Mouse (Mus musculus) liver, embryonic 16.5 days (tissue): Measurements from ENCODE around the gene Fbxw21. TPM values are rescaled to one million over a fixed set of nuclear protein-coding genes. Genes with fewer than 3 reads are reported as not detected.
A peak's percentile ranks its signal among the peaks of the same experiment; 100 is the strongest.

Experiments used
- ATAC-seq: fragments of 200-750 bp; cut with Nextera tagmentation; 2 replicates; pipeline ENCODE4 v1.8.0; 2017; ENCODE audit warnings: low read depth, mild to moderate bottlenecking, moderate number of reproducible peaks, moderate library complexity
- H3K27ac ChIP-seq: fragments of 300-500 bp; sonication (generic); 2 replicates; pipeline ENCODE4 v1.5.1; 2014; ENCODE audit warnings: mild to moderate bottlenecking, low read length
- H3K27me3 ChIP-seq: fragments of 300-500 bp; sonication (generic); 2 replicates; pipeline ENCODE4 v1.6.1; 2014; ENCODE audit warnings: low read depth, low read length, mixed read lengths; ENCODE audit not compliant: control insufficient read depth, insufficient read depth
- H3K36me3 ChIP-seq: fragments of 300-500 bp; sonication (generic); 2 replicates; pipeline ENCODE4 v1.6.1; 2014; ENCODE audit warnings: mild to moderate bottlenecking; ENCODE audit not compliant: control insufficient read depth, insufficient read depth
- H3K4me1 ChIP-seq: fragments of 300-500 bp; sonication (generic); 2 replicates; pipeline ENCODE4 v1.6.1; 2014; ENCODE audit warnings: low read depth, low read length, mixed read lengths; ENCODE audit not compliant: control insufficient read depth
- H3K4me2 ChIP-seq: fragments of 300-500 bp; sonication (generic); 2 replicates; pipeline ENCODE4 v1.6.1; 2014; ENCODE audit warnings: low read depth, low read length, mixed read lengths
- H3K4me3 ChIP-seq: fragments of 300-500 bp; sonication (generic); 2 replicates; pipeline ENCODE4 v1.5.1; 2014; ENCODE audit warnings: low read depth, mild to moderate bottlenecking, low read length
- H3K9ac ChIP-seq: fragments of 300-500 bp; sonication (generic); 2 replicates; pipeline ENCODE4 v1.6.1; 2014; ENCODE audit warnings: low read depth, low read length
- H3K9me3 ChIP-seq: fragments of 300-500 bp; sonication (generic); replicated peaks from 2 replicates; pipeline ENCODE4 v1.6.1; 2016; ENCODE audit warnings: low read length; ENCODE audit not compliant: control insufficient read depth
- WGBS: fragments of 180-500 bp; shearing (Covaris S2); extraction: QIAGEN DNeasy Blood & Tissue Kit; methylation state at CpG from one replicate; pipeline ENCODE4 v1.1.7; 2014; ENCODE audit not compliant: insufficient replicate concordance; 5-methylcytosine and 5-hydroxymethylcytosine counted together
- polyA plus RNA-seq: library from polyadenylated mRNA; unstranded; fragments of >200 nt; fragmentation: Nextera tagmentation; extraction: Ambion mirVana; gene quantifications from 2 replicates; pipeline ENCODE4 v1.2.1, GENCODE M21; 2015

Fbxw21 gene
- polyA plus RNA-seq, 1 experiment from 2014 or later, result not detected

DNA sequence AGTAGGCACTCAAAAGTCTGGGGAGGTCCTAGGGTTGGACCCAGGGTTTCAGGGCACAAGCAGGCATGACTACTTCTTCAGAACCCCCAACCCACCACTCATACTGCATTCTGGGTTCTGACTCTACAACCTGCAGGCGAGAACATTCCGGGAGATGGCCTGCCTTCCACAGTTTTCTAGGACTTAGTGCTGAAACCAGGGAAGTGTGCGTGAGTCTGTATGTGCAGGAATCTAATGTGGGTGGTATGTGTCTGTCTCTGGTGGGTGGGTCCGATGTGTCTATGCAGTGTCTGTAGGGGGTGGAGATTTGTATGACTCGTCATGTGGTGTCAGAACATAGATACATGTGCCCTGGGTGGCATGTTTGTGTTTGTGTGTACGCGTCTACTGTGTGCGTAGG lies 63.5 kb downstream of the Fbxw21 start:
- ATAC-seq, result no peak
- H3K27me3 ChIP-seq, result peaks cover 37% of the 10 kb centered on the region
- H3K4me3 ChIP-seq, result no peak overlapping the region
- H3K9ac ChIP-seq, result no peak overlapping the region
- H3K9me3 ChIP-seq, result no peaks in the 10 kb centered on the region
- peak overlapping the region; percentile 81 for H3K27ac ChIP-seq
- 65% methylated on average over 8 of the region's 8 CpGs for WGBS
- peaks cover 3% of the 10 kb centered on the region for H3K4me1 ChIP-seq
- H3K36me3 ChIP-seq, result no peaks in the 10 kb centered on the region
- no peak overlapping the region for H3K4me2 ChIP-seq

DNA sequence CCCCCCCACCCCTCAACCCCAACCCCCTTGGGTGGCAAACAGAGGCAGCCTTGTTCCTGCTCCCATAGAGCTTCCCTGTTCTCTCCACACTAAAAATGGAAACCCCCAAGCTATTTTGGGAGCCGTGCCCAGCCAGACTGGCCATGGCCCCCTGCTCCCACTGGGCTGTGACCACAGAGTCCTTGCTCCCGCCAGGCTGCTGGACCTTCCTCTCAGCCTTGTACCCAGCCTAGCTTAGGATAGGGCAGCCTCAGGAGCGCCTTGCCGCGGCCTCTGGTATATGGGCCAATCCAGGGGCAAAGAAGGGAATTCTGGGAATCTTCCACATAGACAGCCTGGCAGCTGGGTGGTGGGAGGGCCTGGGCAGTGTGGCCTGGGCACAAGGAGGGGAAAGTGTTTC lies 64.0 kb downstream of the Fbxw21 start:
- Histone ChIP-seq H3K27ac (peak overlapping the region; percentile 81), H3K9me3 (no peaks in the 10 kb centered on the region), H3K4me3 (no peak overlapping the region; the same call in 1 of the 2 replicates), H3K4me1 (peaks cover 3% of the 10 kb centered on the region), H3K27me3 (peaks cover 37% of the 10 kb centered on the region), H3K36me3 (no peaks in the 10 kb centered on the region), H3K9ac (peak overlapping the region; percentile 18; the same call in 1 of the 2 replicates), H3K4me2 (peak overlapping the region; percentile 62; the same call in 1 of the 2 replicates)
- no peak for ATAC-seq
- 47% methylated on average over 5 of the region's 5 CpGs for WGBS

DNA sequence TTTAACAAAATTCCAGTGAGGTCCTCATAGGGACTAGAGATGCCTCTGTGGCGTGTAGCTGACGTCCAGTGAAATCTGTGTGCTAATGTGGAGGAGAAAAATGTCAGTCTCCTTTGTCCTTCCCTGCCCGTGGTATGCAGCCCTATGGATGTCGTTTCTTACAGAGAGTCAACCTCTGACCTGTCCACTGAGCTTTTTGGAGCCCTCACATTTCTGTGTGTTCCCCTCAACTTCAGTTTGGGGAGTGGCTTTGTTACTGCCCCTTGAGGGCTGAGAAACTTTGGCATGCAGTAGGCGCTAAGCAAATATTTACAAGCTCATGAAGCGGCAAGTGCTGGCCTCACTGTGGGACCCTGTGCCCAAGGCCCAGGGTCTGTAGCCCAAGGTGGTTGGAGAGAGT lies 64.5 kb downstream of the Fbxw21 start:
- Histone ChIP-seq H3K27ac (peak overlapping the region; percentile 81), H3K4me2 (peak overlapping the region; percentile 62), H3K9me3 (no peaks in the 10 kb centered on the region), H3K36me3 (no peaks in the 10 kb centered on the region), H3K4me1 (peaks cover 3% of the 10 kb centered on the region), H3K4me3 (peak overlapping the region; percentile 59), H3K9ac (no peak overlapping the region), H3K27me3 (peaks cover 37% of the 10 kb centered on the region)
- 50% methylated on average over 6 of the region's 6 CpGs for WGBS
- no peak for ATAC-seq

DNA sequence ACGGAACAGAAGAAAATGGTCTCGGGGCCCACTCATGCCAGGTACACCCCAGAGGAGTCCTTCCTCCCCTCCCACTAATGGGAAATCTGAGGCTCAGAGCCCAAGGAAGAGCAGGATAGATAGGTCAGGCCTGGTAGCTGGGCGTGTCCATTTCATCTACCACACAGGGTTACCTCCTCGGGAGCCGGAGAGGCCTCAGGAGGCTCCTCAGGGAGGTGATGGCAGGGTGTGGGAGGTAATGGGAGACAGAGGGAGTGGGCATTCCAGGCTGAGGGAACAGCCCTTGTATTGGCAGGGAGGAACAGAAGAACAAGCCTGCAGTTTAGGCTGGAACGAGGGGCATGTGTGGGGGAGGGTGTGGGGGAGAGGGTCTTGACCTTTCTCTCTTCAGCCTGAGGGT lies 65.0 kb downstream of the Fbxw21 start:
- H3K9ac ChIP-seq, result no peak overlapping the region
- peaks cover 3% of the 10 kb centered on the region for H3K4me1 ChIP-seq
- WGBS, result 45% methylated on average over 6 of the region's 6 CpGs
- ATAC-seq, result no peak
- peak overlapping the region; percentile 62 for H3K4me2 ChIP-seq
- peaks cover 37% of the 10 kb centered on the region for H3K27me3 ChIP-seq
- H3K27ac ChIP-seq, result peak overlapping the region; percentile 81
- H3K36me3 ChIP-seq, result no peaks in the 10 kb centered on the region
- H3K4me3 ChIP-seq, result peak overlapping the region; percentile 59
- no peaks in the 10 kb centered on the region for H3K9me3 ChIP-seq

DNA sequence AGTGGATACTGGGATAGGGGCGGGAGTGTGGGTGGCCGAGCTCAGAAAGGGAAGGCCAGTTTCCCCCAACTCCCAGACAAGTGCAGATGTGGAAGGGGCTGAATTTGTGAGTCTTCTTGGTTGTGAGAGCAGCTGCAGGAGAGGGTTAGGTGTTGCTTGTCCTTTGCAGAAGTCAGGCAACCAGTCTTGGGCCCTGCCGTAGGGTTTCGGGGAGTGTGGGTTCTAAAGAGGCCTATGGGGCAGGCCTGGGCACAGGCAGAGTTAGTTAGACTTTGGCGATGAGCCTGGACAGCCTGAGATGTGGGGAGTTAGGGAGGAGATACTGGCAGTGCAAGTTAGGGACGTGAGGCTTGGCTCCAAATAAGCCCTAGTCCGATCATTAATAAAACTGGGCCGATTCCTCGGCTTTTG lies 65.6 kb downstream of the Fbxw21 start:
- ATAC-seq, result no peak
- Histone ChIP-seq H3K4me2 (peak overlapping the region; percentile 62), H3K9ac (peak overlapping the region; percentile 30), H3K4me3 (peak overlapping the region; percentile 59), H3K9me3 (no peaks in the 10 kb centered on the region), H3K36me3 (no peaks in the 10 kb centered on the region; the same call in 1 of the 2 replicates), H3K27ac (peak overlapping the region; percentile 81), H3K4me1 (peaks cover 3% of the 10 kb centered on the region), H3K27me3 (peaks cover 37% of the 10 kb centered on the region)
- 56% methylated on average over 9 of the region's 9 CpGs for WGBS

DNA sequence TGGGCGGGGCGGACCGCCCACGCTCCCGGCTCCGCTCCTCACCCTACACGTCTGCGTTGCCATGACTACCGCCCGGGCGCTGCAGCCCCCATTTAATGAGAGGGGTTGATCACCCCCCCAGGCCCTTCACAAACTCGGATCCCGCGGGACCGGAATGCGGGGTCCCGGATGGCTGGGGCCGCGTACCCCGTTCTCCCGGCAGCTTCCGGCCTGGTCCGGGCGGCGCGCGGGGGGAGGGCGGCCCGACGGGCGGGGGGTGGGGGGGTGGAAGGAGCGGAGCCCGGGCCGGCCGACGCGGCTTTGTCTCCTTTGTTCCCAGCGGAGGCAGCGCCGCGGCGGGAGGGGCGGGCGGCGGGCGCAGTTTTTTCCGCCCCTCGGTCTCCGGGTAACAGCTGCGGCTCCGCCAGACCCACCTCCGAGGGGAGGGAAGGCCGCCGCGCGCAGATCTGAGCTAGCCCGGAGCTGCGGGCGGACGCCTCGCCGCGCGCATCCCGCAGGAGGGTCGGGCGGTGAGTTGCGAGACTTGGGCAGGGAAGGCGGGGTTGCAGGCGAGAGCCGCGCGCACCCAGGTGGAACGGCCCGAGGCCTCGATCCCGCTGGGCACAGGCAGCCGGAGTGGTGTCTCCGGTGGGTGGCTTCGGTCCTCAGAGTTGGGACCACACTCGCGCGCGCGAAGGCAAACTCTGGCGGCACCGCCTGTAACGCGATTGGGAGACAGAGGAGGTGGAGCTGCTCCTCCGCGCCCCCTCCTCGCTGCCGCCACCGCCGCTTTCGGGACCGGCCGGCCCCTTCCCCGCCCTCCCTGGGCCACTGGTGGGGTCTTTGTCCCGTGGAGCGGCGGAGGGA lies 66.5 kb downstream of the Fbxw21 start, which contains the start of gene Plxnb1:
Plxnb1 (plus strand) TSS at position 253 of the 846 bp plus-strand sequence.
- H3K36me3 ChIP-seq, result no peaks in the 10 kb centered on the region; the same call in 1 of the 2 replicates
- H3K9me3 ChIP-seq, result no peaks in the 10 kb centered on the region
- peak within 1 kb of the TSS; percentile 59 for H3K4me3 ChIP-seq
- peak within 1 kb of the TSS; percentile 62 for H3K4me2 ChIP-seq
- peak within 1 kb of the TSS; percentile 58 for H3K9ac ChIP-seq
- peaks cover 3% of the 10 kb centered on the region for H3K4me1 ChIP-seq
- peaks cover 37% of the 10 kb centered on the region for H3K27me3 ChIP-seq
- ATAC-seq, result peak; percentile 28
- H3K27ac ChIP-seq, result peak within 1 kb of the TSS; percentile 81
- WGBS, result under 1% methylated on average over 79 of the region's 102 CpGs

DNA sequence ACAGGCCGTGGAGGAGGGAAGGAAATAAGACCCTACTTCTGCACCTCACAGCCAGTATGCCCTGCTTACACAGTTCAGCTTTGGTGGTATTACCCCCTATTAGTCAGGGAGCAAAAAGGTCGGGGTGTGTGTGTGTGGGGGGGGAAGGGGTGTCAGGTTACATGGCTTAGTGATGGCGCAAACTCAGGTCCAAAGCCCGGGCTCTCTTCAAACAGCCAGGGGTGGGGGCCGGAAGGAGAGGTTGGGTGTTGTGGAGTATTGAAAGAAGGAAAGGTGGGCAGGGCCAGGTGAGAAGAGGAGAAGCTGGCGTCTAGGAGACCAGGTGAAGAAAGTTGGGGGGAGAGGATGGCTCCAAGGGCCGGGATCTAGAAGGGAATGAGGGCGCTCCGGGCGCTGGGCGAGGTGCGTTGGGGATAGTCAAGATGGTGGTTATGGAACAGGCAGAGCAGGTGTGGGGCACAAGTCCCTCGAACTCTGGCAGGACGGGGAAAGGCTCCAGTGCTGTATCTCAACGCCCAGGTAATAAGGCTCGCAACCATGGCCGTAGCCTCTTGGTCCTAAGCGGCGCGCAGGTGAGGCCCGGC lies 67.2 kb downstream of the Fbxw21 start:
- Histone ChIP-seq H3K27ac (peak overlapping the region; percentile 81), H3K9ac (peak overlapping the region; percentile 58), H3K4me3 (peak overlapping the region; percentile 59), H3K4me2 (peak overlapping the region; percentile 62), H3K27me3 (peaks cover 37% of the 10 kb centered on the region), H3K36me3 (no peaks in the 10 kb centered on the region; the same call in 1 of the 2 replicates), H3K9me3 (no peaks in the 10 kb centered on the region), H3K4me1 (peaks cover 3% of the 10 kb centered on the region)
- 4% methylated on average over 21 of the region's 21 CpGs for WGBS
- ATAC-seq, result peak; percentile 68

DNA sequence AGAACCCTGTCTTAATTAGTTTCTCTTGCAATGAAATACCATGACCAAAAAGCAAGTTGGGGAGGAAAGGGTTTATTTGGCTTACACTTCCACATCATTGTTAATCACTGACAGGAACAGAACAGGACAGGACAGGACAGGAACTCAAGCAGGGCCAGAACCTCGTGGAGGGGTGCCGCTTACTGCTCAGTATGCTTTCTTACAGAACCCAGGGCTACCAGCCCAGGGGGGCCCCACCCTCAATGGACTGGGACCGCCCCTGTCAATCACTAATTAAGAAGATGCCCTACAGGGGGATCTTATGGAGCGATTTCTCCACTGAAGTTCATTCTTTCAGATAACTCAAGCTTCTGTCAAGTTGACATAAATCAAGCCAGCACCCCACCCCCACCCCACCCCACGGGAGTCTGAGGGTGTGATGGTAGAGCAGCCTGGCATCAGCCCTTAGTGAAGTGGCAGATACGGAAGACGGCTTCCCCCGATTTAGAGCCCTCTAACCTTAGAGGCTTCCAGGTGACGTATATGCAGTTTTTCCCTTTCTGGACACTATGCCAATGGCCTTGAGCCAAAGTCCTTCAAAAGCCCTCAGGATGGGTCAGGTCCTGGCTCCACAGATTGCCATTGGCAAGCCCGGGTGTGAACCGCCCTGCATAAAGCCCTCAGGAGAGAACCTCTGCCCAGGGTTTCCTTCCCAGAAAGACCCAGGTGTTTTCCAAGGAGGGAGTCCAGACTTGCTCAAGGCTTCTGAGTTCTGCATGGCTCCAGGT lies 67.9 kb downstream of the Fbxw21 start:
- H3K4me2 ChIP-seq, result peak overlapping the region; percentile 40
- no peaks in the 10 kb centered on the region for H3K9me3 ChIP-seq
- whole genome bisulfite sequencing, result 35% methylated on average over 11 of the region's 11 CpGs
- ATAC-seq, result no peak
- H3K27me3 ChIP-seq, result peaks cover 37% of the 10 kb centered on the region
- no peaks in the 10 kb centered on the region; the same call in 1 of the 2 replicates for H3K36me3 ChIP-seq
- peaks cover 3% of the 10 kb centered on the region for H3K4me1 ChIP-seq
- peak overlapping the region; percentile 79 for H3K27ac ChIP-seq
- H3K4me3 ChIP-seq, result peak overlapping the region; percentile 7; the same call in 1 of the 2 replicates
- peak overlapping the region; percentile 4; the same call in 1 of the 2 replicates for H3K9ac ChIP-seq
